Mouse (Mus musculus): ENCODE data around the gene Npas2.

DNA sequence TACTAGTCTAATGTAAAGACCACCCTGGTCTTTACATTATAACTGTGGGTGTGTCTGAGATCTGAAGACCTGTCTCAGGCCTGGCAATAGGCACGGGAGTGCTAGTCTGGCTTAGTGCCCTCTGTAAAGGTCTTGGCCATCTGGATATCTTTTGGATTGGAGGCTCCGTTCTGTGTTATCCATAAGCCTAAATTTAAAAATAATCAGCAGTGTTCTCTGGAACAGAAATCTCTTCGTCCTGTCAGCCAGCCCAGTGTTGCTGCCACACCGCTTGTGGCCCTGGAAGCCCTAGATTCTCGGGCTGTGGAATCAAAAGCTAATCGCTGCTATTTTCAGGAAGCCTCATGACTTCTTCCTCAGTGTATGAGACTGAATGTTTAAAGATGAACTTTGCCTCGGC is 86.9 kb downstream of the Npas2 start:
- TF ChIP-seq CTCF (IDR thresholded peaks at IDR 0.05) (no peak), POLR2A (IDR thresholded peaks at IDR 0.05; ENCODE audit: insufficient read depth, low read depth, low read length) (no peak)

Measured in heart, adult 2 months (tissue).